Mouse (Mus musculus) kidney, embryonic 16.5 days (tissue): ENCODE data around the gene Mical3. TPM values are rescaled to one million over a fixed set of nuclear protein-coding genes. Genes with fewer than 3 reads are reported as not detected.

Experiments
- ATAC-seq: fragments of 200-750 bp; cut with Nextera tagmentation; 2 replicates; pipeline ENCODE4 v1.8.0; 2017; ENCODE audit warnings: moderate TSS enrichment; ENCODE audit not compliant: low FRiP score, low TSS enrichment
- H3K27ac ChIP-seq: fragments of 300-500 bp; sonication (generic); 2 replicates; pipeline ENCODE4 v1.5.1; 2014; ENCODE audit warnings: low read length
- H3K27me3 ChIP-seq: fragments of 300-500 bp; sonication (generic); 2 replicates; pipeline ENCODE4 v1.6.1; 2014; ENCODE audit warnings: low read length, control low read depth, mixed read lengths; ENCODE audit not compliant: insufficient read depth
- H3K36me3 ChIP-seq: fragments of 300-500 bp; sonication (generic); 2 replicates; pipeline ENCODE4 v1.6.1; 2014; ENCODE audit warnings: low read length, control low read depth, mixed read lengths; ENCODE audit not compliant: insufficient read depth
- H3K4me1 ChIP-seq: fragments of 300-500 bp; sonication (generic); 2 replicates; pipeline ENCODE4 v1.6.1; 2014; ENCODE audit warnings: low read length, control low read depth, mixed read lengths; ENCODE audit not compliant: insufficient read depth
- H3K4me2 ChIP-seq: fragments of 300-500 bp; sonication (generic); replicated peaks from 2 replicates; pipeline ENCODE4 v1.6.1; 2014; ENCODE audit warnings: low read depth, low read length
- H3K4me3 ChIP-seq: fragments of 300-500 bp; sonication (generic); 2 replicates; pipeline ENCODE4 v1.5.1; 2014; ENCODE audit warnings: mild to moderate bottlenecking, low read length
- H3K9ac ChIP-seq: fragments of 300-500 bp; sonication (generic); replicated peaks from 2 replicates; pipeline ENCODE4 v1.6.1; 2014; ENCODE audit warnings: low read length
- H3K9me3 ChIP-seq: fragments of 300-500 bp; sonication (generic); 2 replicates; pipeline ENCODE4 v1.6.1; 2016; ENCODE audit warnings: low read length, control low read depth
- WGBS: fragments of 180-500 bp; shearing (Covaris S2); extraction: QIAGEN DNeasy Blood & Tissue Kit; methylation state at CpG from one replicate; pipeline ENCODE4 v1.1.7; 2014; 5-methylcytosine and 5-hydroxymethylcytosine counted together
- polyA plus RNA-seq: library from polyadenylated mRNA; unstranded; fragments of >200 nt; fragmentation: Nextera tagmentation; extraction: Ambion mirVana; gene quantifications from 2 replicates; pipeline ENCODE4 v1.2.1, GENCODE M21; 2015

Mical3 gene
- polyA plus RNA-seq, 1 experiment from 2014 or later, result 10.9 TPM

- H3K4me1 ChIP-seq, result no peaks in the 10 kb centered on the region
- H3K4me2 ChIP-seq, result no peak overlapping the region
- H3K9ac ChIP-seq, result no peak overlapping the region
- H3K27me3 ChIP-seq, result no peaks in the 10 kb centered on the region
- 84% methylated on average over 12 of the region's 12 CpGs for WGBS
- no peak overlapping the region for H3K27ac ChIP-seq
- H3K4me3 ChIP-seq, result no peak overlapping the region
- no peak for ATAC-seq
- peaks cover 42% of the 10 kb centered on the region for H3K36me3 ChIP-seq
- H3K9me3 ChIP-seq, result peaks cover 4% of the 10 kb centered on the region; the same call in 1 of the 2 replicates
Observed at GRCm38 (mm10) chr6:121035268-121035667, 95.5 kb downstream of the Mical3 start.

- ATAC-seq, result no peak
- H3K4me1 ChIP-seq, result no peaks in the 10 kb centered on the region
- no peak overlapping the region for H3K27ac ChIP-seq
- H3K36me3 ChIP-seq, result peaks cover 48% of the 10 kb centered on the region
- H3K27me3 ChIP-seq, result no peaks in the 10 kb centered on the region
- peaks cover 4% of the 10 kb centered on the region; the same call in 1 of the 2 replicates for H3K9me3 ChIP-seq
- no peak overlapping the region for H3K4me3 ChIP-seq
- no peak overlapping the region for H3K9ac ChIP-seq
- no peak overlapping the region for H3K4me2 ChIP-seq
- WGBS, result 93% methylated on average over 3 of the region's 3 CpGs
Observed at GRCm38 (mm10) chr6:121033250-121033649, 97.5 kb downstream of the Mical3 start.

- WGBS, result 89% methylated on average over 7 of the region's 7 CpGs
- H3K27me3 ChIP-seq, result no peaks in the 10 kb centered on the region
- peaks cover 4% of the 10 kb centered on the region; the same call in 1 of the 2 replicates for H3K9me3 ChIP-seq
- peaks cover 50% of the 10 kb centered on the region for H3K36me3 ChIP-seq
- no peak overlapping the region for H3K9ac ChIP-seq
- H3K4me1 ChIP-seq, result peaks cover 9% of the 10 kb centered on the region; the same call in 1 of the 2 replicates
- H3K27ac ChIP-seq, result no peak overlapping the region
- no peak overlapping the region for H3K4me3 ChIP-seq
- no peak overlapping the region for H3K4me2 ChIP-seq
- ATAC-seq, result no peak
Observed at GRCm38 (mm10) chr6:121031370-121031769, 99.4 kb downstream of the Mical3 start.

- Histone ChIP-seq H3K36me3 (peaks cover 50% of the 10 kb centered on the region), H3K4me2 (no peak overlapping the region), H3K4me1 (peaks cover 14% of the 10 kb centered on the region), H3K9ac (no peak overlapping the region), H3K27ac (no peak overlapping the region), H3K4me3 (no peak overlapping the region), H3K27me3 (no peaks in the 10 kb centered on the region), H3K9me3 (peaks cover 4% of the 10 kb centered on the region; the same call in 1 of the 2 replicates)
- 79% methylated on average over 19 of the region's 19 CpGs for WGBS
- ATAC-seq, result no peak
Observed at GRCm38 (mm10) chr6:121029897-121030589, 100.8 kb downstream of the Mical3 start.

GRCm38 (mm10) chr6:121028514-121028913, 102.3 kb downstream of the Mical3 start:
- 94% methylated on average over 8 of the region's 8 CpGs for WGBS
- Histone ChIP-seq H3K4me1 (peaks cover 14% of the 10 kb centered on the region), H3K27me3 (no peaks in the 10 kb centered on the region), H3K4me3 (no peak overlapping the region), H3K36me3 (peaks cover 53% of the 10 kb centered on the region), H3K9me3 (peaks cover 4% of the 10 kb centered on the region; the same call in 1 of the 2 replicates), H3K9ac (no peak overlapping the region), H3K27ac (no peak overlapping the region), H3K4me2 (no peak overlapping the region)
- no peak for ATAC-seq

GRCm38 (mm10) chr6:121027314-121027713, 103.5 kb downstream of the Mical3 start:
- ATAC-seq, result no peak
- Histone ChIP-seq H3K4me2 (no peak overlapping the region), H3K27ac (no peak overlapping the region), H3K27me3 (no peaks in the 10 kb centered on the region), H3K4me3 (no peak overlapping the region), H3K9me3 (no peaks in the 10 kb centered on the region), H3K9ac (no peak overlapping the region), H3K36me3 (peaks cover 45% of the 10 kb centered on the region), H3K4me1 (peaks cover 14% of the 10 kb centered on the region)
- 88% methylated on average over 5 of the region's 5 CpGs for WGBS

- no peaks in the 10 kb centered on the region for H3K9me3 ChIP-seq
- no peak overlapping the region for H3K4me3 ChIP-seq
- WGBS, result 58% methylated on average over 7 of the region's 7 CpGs
- ATAC-seq, result no peak
- H3K27me3 ChIP-seq, result no peaks in the 10 kb centered on the region
- H3K4me1 ChIP-seq, result peaks cover 14% of the 10 kb centered on the region
- no peak overlapping the region for H3K4me2 ChIP-seq
- no peak overlapping the region for H3K27ac ChIP-seq
- H3K9ac ChIP-seq, result no peak overlapping the region
- peaks cover 44% of the 10 kb centered on the region for H3K36me3 ChIP-seq
Observed at GRCm38 (mm10) chr6:121026866-121027265, 103.9 kb downstream of the Mical3 start.

- peaks cover 43% of the 10 kb centered on the region for H3K36me3 ChIP-seq
- H3K9ac ChIP-seq, result no peak overlapping the region
- ATAC-seq, result no peak
- H3K4me2 ChIP-seq, result no peak overlapping the region
- no peak overlapping the region for H3K27ac ChIP-seq
- no peaks in the 10 kb centered on the region for H3K9me3 ChIP-seq
- H3K4me3 ChIP-seq, result no peak overlapping the region
- H3K4me1 ChIP-seq, result peaks cover 14% of the 10 kb centered on the region
- H3K27me3 ChIP-seq, result no peaks in the 10 kb centered on the region
- WGBS, result 34% methylated on average over 10 of the region's 10 CpGs
Observed at GRCm38 (mm10) chr6:121026019-121026584, 104.7 kb downstream of the Mical3 start.

GRCm38 (mm10) chr6:121018147-121018546, 112.7 kb downstream of the Mical3 start:
- no peaks in the 10 kb centered on the region for H3K9me3 ChIP-seq
- no peaks in the 10 kb centered on the region for H3K27me3 ChIP-seq
- peaks cover 32% of the 10 kb centered on the region for H3K36me3 ChIP-seq
- 93% methylated on average over 4 of the region's 4 CpGs for WGBS
- H3K4me3 ChIP-seq, result no peak overlapping the region
- H3K9ac ChIP-seq, result no peak overlapping the region
- H3K27ac ChIP-seq, result no peak overlapping the region
- H3K4me1 ChIP-seq, result no peaks in the 10 kb centered on the region
- ATAC-seq, result no peak
- no peak overlapping the region for H3K4me2 ChIP-seq

GRCm38 (mm10) chr6:121017436-121018031, 113.3 kb downstream of the Mical3 start:
- no peak overlapping the region for H3K27ac ChIP-seq
- no peak for ATAC-seq
- no peaks in the 10 kb centered on the region for H3K27me3 ChIP-seq
- peaks cover 32% of the 10 kb centered on the region for H3K36me3 ChIP-seq
- H3K9me3 ChIP-seq, result no peaks in the 10 kb centered on the region
- WGBS, result 47% methylated on average over 12 of the region's 12 CpGs
- no peak overlapping the region for H3K9ac ChIP-seq
- no peaks in the 10 kb centered on the region for H3K4me1 ChIP-seq
- no peak overlapping the region for H3K4me3 ChIP-seq
- H3K4me2 ChIP-seq, result no peak overlapping the region
